Mouse (Mus musculus) brain, embryonic 14.5 days (tissue): ENCODE measurements around the gene Myo10.

Source experiments
- CTCF ChIP-seq: fragments of 200-500 bp; IDR thresholded peaks from 2 replicates; pipeline ENCODE4 v1.5.1; 2012; ENCODE audit warnings: inconsistent platforms, mild to moderate bottlenecking, moderate library complexity, borderline replicate concordance; ENCODE audit not compliant: insufficient read depth, insufficient read length; ENCODE audit errors: extremely low read depth
- POLR2A ChIP-seq: fragments of 200-500 bp; IDR thresholded peaks from 2 replicates; pipeline ENCODE4 v1.6.1; 2012; ENCODE audit warnings: mild to moderate bottlenecking, inconsistent platforms, borderline replicate concordance; ENCODE audit not compliant: poor library complexity, insufficient read depth, insufficient read length, severe bottlenecking; ENCODE audit errors: extremely low read depth

GRCm38 (mm10) chr15:25781053-25781452 lies 158.7 kb downstream of the Myo10 start:
- TF ChIP-seq CTCF = no peak
- no peak for TF ChIP-seq POLR2A
